Mouse (Mus musculus) forebrain, embryonic 11.5 days (tissue): ENCODE data around the gene Sipa1l3. TPM values are rescaled to one million over a fixed set of nuclear protein-coding genes. Genes with fewer than 3 reads are reported as not detected.
A peak's percentile ranks its signal among the peaks of the same experiment; 100 is the strongest.

ENCODE experiments used
- ATAC-seq: fragments of 200-750 bp; cut with Nextera tagmentation; replicated peaks from 2 replicates; pipeline ENCODE4 v1.8.0; 2017; ENCODE audit warnings: moderate TSS enrichment; ENCODE audit not compliant: low FRiP score
- DNase-seq: peaks from one replicate; pipeline ENCODE4 v3.0.0-alpha.2; 2017; ENCODE audit warnings: low spot score
- H3K27ac ChIP-seq: fragments of 300-500 bp; sonication (generic); 2 replicates; pipeline ENCODE4 v1.5.1; 2014; ENCODE audit warnings: low read depth, low read length
- H3K27me3 ChIP-seq: fragments of 300-500 bp; sonication (generic); 2 replicates; pipeline ENCODE4 v1.6.1; 2014; ENCODE audit warnings: mild to moderate bottlenecking, low read length, mixed read lengths; ENCODE audit not compliant: control insufficient read depth, insufficient read depth
- H3K36me3 ChIP-seq: fragments of 300-500 bp; sonication (generic); 2 replicates; pipeline ENCODE4 v1.6.1; 2014; ENCODE audit warnings: mild to moderate bottlenecking, low read length, moderate library complexity, mixed read lengths; ENCODE audit not compliant: control insufficient read depth, insufficient read depth
- H3K4me1 ChIP-seq: fragments of 300-500 bp; sonication (generic); replicated peaks from 2 replicates; pipeline ENCODE4 v1.6.1; 2014; ENCODE audit warnings: low read length, mixed read lengths; ENCODE audit not compliant: control insufficient read depth, insufficient read depth
- H3K4me2 ChIP-seq: fragments of 300-500 bp; sonication (generic); 2 replicates; pipeline ENCODE4 v1.6.1; 2014; ENCODE audit warnings: low read depth, mild to moderate bottlenecking, low read length, moderate library complexity, mixed read lengths; ENCODE audit not compliant: severe bottlenecking
- H3K4me3 ChIP-seq: fragments of 300-500 bp; sonication (generic); 2 replicates; pipeline ENCODE4 v1.5.1; 2014; ENCODE audit warnings: low read depth, low read length
- H3K9ac ChIP-seq: fragments of 300-500 bp; sonication (generic); 2 replicates; pipeline ENCODE4 v1.6.1; 2014; ENCODE audit warnings: low read length
- H3K9me3 ChIP-seq: fragments of 300-500 bp; sonication (generic); 2 replicates; pipeline ENCODE4 v1.6.1; 2016; ENCODE audit warnings: low read length, mixed read lengths; ENCODE audit not compliant: control insufficient read depth
- WGBS: fragments of 180-500 bp; shearing (Covaris S2); extraction: QIAGEN DNeasy Blood & Tissue Kit; methylation state at CpG from one replicate; pipeline ENCODE4 v1.1.7; 2014; 5-methylcytosine and 5-hydroxymethylcytosine counted together
- polyA plus RNA-seq: library from polyadenylated mRNA; unstranded; fragments of >200 nt; fragmentation: Nextera tagmentation; extraction: Ambion mirVana; gene quantifications from 2 replicates; pipeline ENCODE4 v1.2.1, GENCODE M21; 2014

Sipa1l3 gene
- polyA plus RNA-seq, 1 experiment from 2014 or later: 15.9 TPM

DNA sequence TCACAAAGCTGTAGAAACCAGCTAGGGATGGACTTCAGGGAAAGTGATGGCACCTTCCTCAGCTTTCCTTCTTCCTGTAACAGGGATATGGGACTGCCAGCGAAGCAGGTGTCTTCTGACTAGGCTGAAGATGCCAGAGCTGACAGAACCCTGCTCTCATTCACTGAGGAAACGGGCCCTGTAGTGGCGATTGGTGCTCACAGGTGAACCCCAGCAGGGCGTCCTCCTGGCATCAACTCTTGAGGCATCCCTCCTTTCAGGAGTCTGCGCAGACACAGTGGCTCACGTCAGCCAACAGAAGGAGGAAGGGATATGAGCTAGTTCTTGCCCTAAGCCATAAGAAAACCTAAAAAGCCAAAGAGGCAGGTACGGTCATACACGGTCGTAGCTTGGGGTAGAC lies 17.2 kb downstream of the Sipa1l3 start:
- Histone ChIP-seq H3K36me3 (no peaks in the 10 kb centered on the region), H3K9ac (no peak overlapping the region), H3K9me3 (no peaks in the 10 kb centered on the region), H3K27ac (no peak overlapping the region), H3K4me2 (no peak overlapping the region), H3K4me1 (peaks cover 16% of the 10 kb centered on the region), H3K27me3 (no peaks in the 10 kb centered on the region), H3K4me3 (no peak overlapping the region)
- ATAC-seq: no peak
- 90% methylated on average over 9 of the region's 9 CpGs for WGBS
- DNase-seq: no peak

GRCm38 (mm10) chr7:29499071-29499470 lies 19.4 kb downstream of the Sipa1l3 start:
- DNase-seq (no peak), ATAC-seq (no peak)
- 88% methylated on average over 6 of the region's 6 CpGs for WGBS
- no peak overlapping the region for H3K4me3 ChIP-seq
- no peak overlapping the region for H3K4me2 ChIP-seq
- no peaks in the 10 kb centered on the region for H3K27me3 ChIP-seq
- no peaks in the 10 kb centered on the region for H3K36me3 ChIP-seq
- H3K9ac ChIP-seq: no peak overlapping the region
- peaks cover 14% of the 10 kb centered on the region; the same call in 1 of the 2 replicates for H3K4me1 ChIP-seq
- no peak overlapping the region for H3K27ac ChIP-seq
- H3K9me3 ChIP-seq: no peaks in the 10 kb centered on the region

GRCm38 (mm10) chr7:29496953-29497590 lies 21.4 kb downstream of the Sipa1l3 start:
- Histone ChIP-seq H3K9me3 (no peaks in the 10 kb centered on the region), H3K27me3 (no peaks in the 10 kb centered on the region), H3K27ac (no peak overlapping the region), H3K9ac (no peak overlapping the region), H3K4me3 (no peak overlapping the region), H3K4me2 (no peak overlapping the region), H3K36me3 (no peaks in the 10 kb centered on the region), H3K4me1 (peaks cover 14% of the 10 kb centered on the region; the same call in 1 of the 2 replicates)
- 66% methylated on average over 10 of the region's 10 CpGs for WGBS
- DNase-seq (peak; percentile 57), ATAC-seq (no peak)

GRCm38 (mm10) chr7:29496332-29496731 lies 22.1 kb downstream of the Sipa1l3 start:
- DNase-seq (no peak), ATAC-seq (no peak)
- no peak overlapping the region for H3K27ac ChIP-seq
- H3K4me2 ChIP-seq: 0 out of 2 replicates have a peak overlapping the region, but pooled peaks have one; percentile 8
- no peaks in the 10 kb centered on the region for H3K9me3 ChIP-seq
- H3K36me3 ChIP-seq: no peaks in the 10 kb centered on the region
- 27% methylated on average over 4 of the region's 4 CpGs for WGBS
- no peak overlapping the region for H3K4me3 ChIP-seq
- no peak overlapping the region for H3K9ac ChIP-seq
- peaks cover 14% of the 10 kb centered on the region; the same call in 1 of the 2 replicates for H3K4me1 ChIP-seq
- H3K27me3 ChIP-seq: no peaks in the 10 kb centered on the region

- Histone ChIP-seq H3K9ac (no peak overlapping the region), H3K27ac (no peak overlapping the region), H3K9me3 (no peaks in the 10 kb centered on the region), H3K4me1 (peaks cover 16% of the 10 kb centered on the region; the same call in 1 of the 2 replicates), H3K36me3 (no peaks in the 10 kb centered on the region), H3K4me2 (no peak overlapping the region), H3K4me3 (no peak overlapping the region), H3K27me3 (no peaks in the 10 kb centered on the region)
- DNase-seq (no peak), ATAC-seq (no peak)
- 61% methylated on average over 4 of the region's 4 CpGs for WGBS
Observed at GRCm38 (mm10) chr7:29495880-29496279, 22.6 kb downstream of the Sipa1l3 start.

- no peak for DNase-seq
Observed at GRCm38 (mm10) chr7:29494854-29495253, 23.6 kb downstream of the Sipa1l3 start.

DNA sequence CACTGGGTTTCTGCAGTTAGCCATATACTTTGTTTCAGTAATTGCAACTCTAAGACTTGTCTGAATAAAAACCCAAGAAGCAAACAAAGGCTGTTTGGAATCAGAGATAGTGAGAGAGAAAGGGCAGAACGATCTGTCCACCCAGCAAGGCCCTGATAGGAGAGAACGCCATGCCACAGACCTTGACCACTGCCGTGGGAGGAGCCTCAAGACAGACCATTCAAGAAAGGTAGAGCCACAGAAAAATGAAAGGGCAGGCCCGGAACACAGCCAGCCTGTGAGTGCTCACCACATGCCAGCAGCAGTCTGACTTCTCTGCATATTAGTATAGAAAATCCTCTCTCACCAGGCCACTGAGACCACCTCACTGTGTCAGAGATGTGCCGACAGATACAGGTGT lies 24.4 kb downstream of the Sipa1l3 start:
- H3K27me3 ChIP-seq: no peaks in the 10 kb centered on the region

More at GRCm38 (mm10) chr7:29494854-29495253, 23.6 kb downstream of the Sipa1l3 start:
- no peaks in the 10 kb centered on the region for H3K27me3 ChIP-seq
- H3K9me3 ChIP-seq: no peaks in the 10 kb centered on the region
- no peak overlapping the region for H3K4me3 ChIP-seq
- H3K27ac ChIP-seq: no peak overlapping the region
- H3K4me1 ChIP-seq: peaks cover 26% of the 10 kb centered on the region; the same call in 1 of the 2 replicates
- no peak for ATAC-seq
- no peak overlapping the region for H3K9ac ChIP-seq
- H3K4me2 ChIP-seq: no peak overlapping the region
- 91% methylated on average over 11 of the region's 11 CpGs for WGBS
- no peaks in the 10 kb centered on the region for H3K36me3 ChIP-seq

GRCm38 (mm10) chr7:29492992-29493391 lies 25.4 kb downstream of the Sipa1l3 start:
- WGBS: 88% methylated on average over 1 of the region's 1 CpGs
- no peak for DNase-seq
- Histone ChIP-seq H3K4me1 (peaks cover 33% of the 10 kb centered on the region; the same call in 1 of the 2 replicates), H3K4me2 (no peak overlapping the region), H3K9me3 (no peaks in the 10 kb centered on the region), H3K9ac (no peak overlapping the region), H3K36me3 (no peaks in the 10 kb centered on the region), H3K27me3 (peaks cover 2% of the 10 kb centered on the region; the same call in 1 of the 2 replicates), H3K4me3 (no peak overlapping the region), H3K27ac (no peak overlapping the region)
- ATAC-seq: no peak

More for the DNA sequence above, 24.4 kb downstream of the Sipa1l3 start:
- Histone ChIP-seq H3K9ac (no peak overlapping the region), H3K4me2 (no peak overlapping the region), H3K9me3 (no peaks in the 10 kb centered on the region), H3K27ac (no peak overlapping the region), H3K4me3 (no peak overlapping the region), H3K36me3 (no peaks in the 10 kb centered on the region), H3K4me1 (peaks cover 29% of the 10 kb centered on the region; the same call in 1 of the 2 replicates)
- 89% methylated on average over 5 of the region's 5 CpGs for WGBS
- DNase-seq: no peak
- no peak for ATAC-seq

DNA sequence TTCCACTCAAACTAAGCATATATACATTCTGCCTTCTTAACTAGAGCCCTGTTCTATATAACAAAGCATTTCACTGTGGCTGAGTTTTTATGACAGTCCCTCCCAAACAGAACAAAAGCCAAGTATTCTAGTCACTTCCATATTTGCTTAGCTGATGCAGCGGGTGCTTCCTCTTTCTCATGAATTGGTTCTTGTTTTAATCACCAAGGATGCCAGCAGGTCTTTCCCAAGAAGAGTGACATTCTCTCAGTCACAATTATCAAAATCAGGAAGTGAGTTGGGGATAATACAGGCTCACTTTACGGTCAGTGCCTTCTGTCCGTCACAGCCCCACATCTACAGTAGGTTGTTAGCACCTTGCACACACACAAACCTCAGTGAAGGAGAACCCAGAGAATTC lies 26.6 kb downstream of the Sipa1l3 start:
- WGBS: 77% methylated on average over 3 of the region's 3 CpGs
- no peak overlapping the region for H3K27ac ChIP-seq
- peaks cover 2% of the 10 kb centered on the region; the same call in 1 of the 2 replicates for H3K27me3 ChIP-seq
- DNase-seq (no peak), ATAC-seq (no peak)
- no peak overlapping the region for H3K4me2 ChIP-seq
- no peaks in the 10 kb centered on the region for H3K9me3 ChIP-seq
- H3K9ac ChIP-seq: no peak overlapping the region
- H3K4me3 ChIP-seq: no peak overlapping the region
- peaks cover 29% of the 10 kb centered on the region; the same call in 1 of the 2 replicates for H3K4me1 ChIP-seq
- H3K36me3 ChIP-seq: no peaks in the 10 kb centered on the region
